Mouse (Mus musculus): Measurements from ENCODE around the gene Zmynd8. TPM values are rescaled to one million over a fixed set of nuclear protein-coding genes. Genes with fewer than 3 reads are reported as not detected.
A peak's percentile ranks its signal among the peaks of the same experiment; 100 is the strongest.

The Zmynd8 gene
- polyA plus RNA-seq, 1 experiment from 2014 or later = 47.6 TPM

DNA sequence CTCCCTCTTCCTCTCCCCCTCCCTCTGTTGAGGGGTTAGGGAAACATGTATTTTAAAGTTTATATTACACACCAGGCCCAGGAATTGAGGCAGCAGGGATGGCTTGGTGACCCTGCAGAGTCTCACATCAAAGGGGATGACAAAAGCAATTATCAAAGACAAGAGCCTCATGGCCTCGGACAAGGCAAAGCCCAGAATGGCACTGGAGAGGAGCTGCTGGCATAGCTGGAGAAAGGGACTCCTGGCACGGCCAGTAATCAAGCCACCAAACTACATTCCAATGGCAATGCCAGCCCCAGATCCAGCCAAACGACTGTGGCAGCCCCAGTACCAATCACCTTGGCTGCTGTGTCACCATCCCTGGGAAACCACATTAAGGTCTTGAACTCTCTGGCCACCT lies 26.3 kb upstream of the Zmynd8 start:
- no peak overlapping the region for H3K27ac ChIP-seq (ENCODE audit: low read depth, low read length)
- no peak for ATAC-seq (replicated peaks; ENCODE audit: insufficient number of reproducible peaks, low FRiP score, low TSS enrichment)

DNA sequence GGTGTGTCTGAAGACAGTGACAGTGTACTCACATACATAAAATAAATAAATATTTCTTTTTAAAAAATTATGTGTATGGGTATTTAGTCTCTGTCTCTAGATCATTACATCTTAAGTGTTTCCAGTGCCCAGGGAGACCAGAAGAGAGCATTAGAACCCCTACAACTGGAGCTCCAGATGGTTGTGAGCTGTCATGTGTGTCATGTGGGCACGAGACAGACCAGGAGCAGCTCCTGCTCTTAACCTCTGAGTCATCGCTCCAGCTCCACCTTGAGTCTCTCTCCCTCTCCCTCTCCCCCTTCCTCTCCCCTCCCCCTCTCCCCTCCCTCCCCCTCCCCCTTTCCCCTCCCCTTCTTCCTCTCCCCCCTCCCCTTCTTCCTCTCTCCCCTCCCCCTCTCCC lies 25.9 kb upstream of the Zmynd8 start:
- no peak for ATAC-seq (replicated peaks; ENCODE audit: insufficient number of reproducible peaks, low FRiP score, low TSS enrichment)
- Histone ChIP-seq H3K4me2 (no peak overlapping the region), H3K4me1 (ENCODE audit: control insufficient read depth, insufficient read depth, low read length) (peaks cover 6% of the 10 kb centered on the region; the same call in 1 of the 2 replicates), H3K27ac (ENCODE audit: low read depth, low read length) (no peak overlapping the region), H3K9me3 (replicated peaks; ENCODE audit: control insufficient read depth, low read length) (no peaks in the 10 kb centered on the region; the same call in 1 of the 2 replicates), H3K36me3 (ENCODE audit: control insufficient read depth, insufficient read depth, low read length) (no peaks in the 10 kb centered on the region), H3K4me3 (ENCODE audit: low read depth, low read length) (no peak overlapping the region), H3K27me3 (ENCODE audit: control insufficient read depth, insufficient read depth, low read length) (no peaks in the 10 kb centered on the region), H3K9ac (ENCODE audit: low read depth, low read length) (no peak overlapping the region)
- 43% methylated on average over 2 of the region's 2 CpGs for WGBS (ENCODE audit: insufficient replicate concordance)

More for the DNA sequence above, 26.3 kb upstream of the Zmynd8 start:
- H3K9me3 ChIP-seq (replicated peaks; ENCODE audit: control insufficient read depth, low read length) = no peaks in the 10 kb centered on the region; the same call in 1 of the 2 replicates
- 32% methylated on average over 3 of the region's 3 CpGs for WGBS (ENCODE audit: insufficient replicate concordance)
- H3K36me3 ChIP-seq (ENCODE audit: control insufficient read depth, insufficient read depth, low read length) = no peaks in the 10 kb centered on the region
- H3K4me1 ChIP-seq (ENCODE audit: control insufficient read depth, insufficient read depth, low read length) = peaks cover 6% of the 10 kb centered on the region; the same call in 1 of the 2 replicates
- no peak overlapping the region for H3K9ac ChIP-seq (ENCODE audit: low read depth, low read length)
- H3K4me3 ChIP-seq (ENCODE audit: low read depth, low read length) = no peak overlapping the region
- H3K27me3 ChIP-seq (ENCODE audit: control insufficient read depth, insufficient read depth, low read length) = no peaks in the 10 kb centered on the region
- H3K4me2 ChIP-seq = no peak overlapping the region

DNA sequence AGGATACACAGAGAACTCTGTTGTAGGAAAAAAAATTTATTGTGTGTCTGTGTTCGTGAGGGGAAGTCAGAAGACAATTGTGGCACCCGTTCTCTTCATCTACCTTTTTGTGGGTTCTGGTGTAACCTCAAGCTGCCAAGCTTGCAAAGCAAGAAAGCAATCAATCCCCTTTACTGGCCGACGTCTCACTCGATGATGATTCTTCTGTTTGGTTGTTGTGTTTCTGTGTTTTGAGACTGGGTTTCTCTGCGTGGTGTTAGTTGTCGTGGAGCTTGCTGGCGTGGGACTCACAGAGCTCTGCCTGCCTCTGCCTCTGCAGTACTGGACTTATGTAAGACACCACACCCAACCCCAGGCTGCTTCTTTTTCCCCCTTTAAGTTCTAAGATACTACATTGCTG lies 24.9 kb upstream of the Zmynd8 start:
- no peaks in the 10 kb centered on the region for H3K27me3 ChIP-seq (ENCODE audit: control insufficient read depth, insufficient read depth, low read length)
- no peak overlapping the region for H3K4me2 ChIP-seq
- peaks cover 6% of the 10 kb centered on the region; the same call in 1 of the 2 replicates for H3K4me1 ChIP-seq (ENCODE audit: control insufficient read depth, insufficient read depth, low read length)
- no peak overlapping the region for H3K4me3 ChIP-seq (ENCODE audit: low read depth, low read length)
- WGBS (ENCODE audit: insufficient replicate concordance) = 86% methylated on average over 8 of the region's 8 CpGs
- no peak for ATAC-seq (replicated peaks; ENCODE audit: insufficient number of reproducible peaks, low FRiP score, low TSS enrichment)
- H3K27ac ChIP-seq (ENCODE audit: low read depth, low read length) = no peak overlapping the region
- H3K9ac ChIP-seq (ENCODE audit: low read depth, low read length) = no peak overlapping the region
- no peaks in the 10 kb centered on the region; the same call in 1 of the 2 replicates for H3K9me3 ChIP-seq (replicated peaks; ENCODE audit: control insufficient read depth, low read length)
- H3K36me3 ChIP-seq (ENCODE audit: control insufficient read depth, insufficient read depth, low read length) = no peaks in the 10 kb centered on the region

DNA sequence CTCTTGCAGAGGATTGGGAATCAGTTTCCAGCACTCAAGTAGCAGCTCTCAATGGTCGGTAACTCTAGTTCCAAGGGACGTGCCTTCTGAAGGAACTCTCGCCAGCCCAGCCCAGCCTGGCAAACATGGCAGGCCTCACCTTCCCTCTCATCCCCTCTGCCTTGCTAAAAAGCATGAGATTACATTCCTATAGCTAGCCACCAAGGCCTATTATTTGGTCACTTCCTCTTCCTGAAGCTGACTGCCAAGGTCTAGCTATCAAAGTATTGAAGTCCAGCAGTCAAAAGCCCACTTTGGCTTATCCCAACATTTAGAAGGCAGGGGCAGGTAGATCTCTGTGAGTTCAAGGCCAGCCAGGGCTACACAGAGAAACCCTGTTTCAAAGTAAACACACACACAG lies 24.2 kb upstream of the Zmynd8 start:
- 85% methylated on average over 3 of the region's 3 CpGs for WGBS (ENCODE audit: insufficient replicate concordance)
- H3K9me3 ChIP-seq (replicated peaks; ENCODE audit: control insufficient read depth, low read length) = no peaks in the 10 kb centered on the region; the same call in 1 of the 2 replicates
- no peaks in the 10 kb centered on the region for H3K27me3 ChIP-seq (ENCODE audit: control insufficient read depth, insufficient read depth, low read length)
- ATAC-seq (replicated peaks; ENCODE audit: insufficient number of reproducible peaks, low FRiP score, low TSS enrichment) = no peak
- H3K9ac ChIP-seq (ENCODE audit: low read depth, low read length) = no peak overlapping the region
- H3K4me2 ChIP-seq = no peak overlapping the region
- no peak overlapping the region for H3K4me3 ChIP-seq (ENCODE audit: low read depth, low read length)
- peaks cover 6% of the 10 kb centered on the region; the same call in 1 of the 2 replicates for H3K4me1 ChIP-seq (ENCODE audit: control insufficient read depth, insufficient read depth, low read length)
- H3K36me3 ChIP-seq (ENCODE audit: control insufficient read depth, insufficient read depth, low read length) = no peaks in the 10 kb centered on the region
- no peak overlapping the region for H3K27ac ChIP-seq (ENCODE audit: low read depth, low read length)

DNA sequence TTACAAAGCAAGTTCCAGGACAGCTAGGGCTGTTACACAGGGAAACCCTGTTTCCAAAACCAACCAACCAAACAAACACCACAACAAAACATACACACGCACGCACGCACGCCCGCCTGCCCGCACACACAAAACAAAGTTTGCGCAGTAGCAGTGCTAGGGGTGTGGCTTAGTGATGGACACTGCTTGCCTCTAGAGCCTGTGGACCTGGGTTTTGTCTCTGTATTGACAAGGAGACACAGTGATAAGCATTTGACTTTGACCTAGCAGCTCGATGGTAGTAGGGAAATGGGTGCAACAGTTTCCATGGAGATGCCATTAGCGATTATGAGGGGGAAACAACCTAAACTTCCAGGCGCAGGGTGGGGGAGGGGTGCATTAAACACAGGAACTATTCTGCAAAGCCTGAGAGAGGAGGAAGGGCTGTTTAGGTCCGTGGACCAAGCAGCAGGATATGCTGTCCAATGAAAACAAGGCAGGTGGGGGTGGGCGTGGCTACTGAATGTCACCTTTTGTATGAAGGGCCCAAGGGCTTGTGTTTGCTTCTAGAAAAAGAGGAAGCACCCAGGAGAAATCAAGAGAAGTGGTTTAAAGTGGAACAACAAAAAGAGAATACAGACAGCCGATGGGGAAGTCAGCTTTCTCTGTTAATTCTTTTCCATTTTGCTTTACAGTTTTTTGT lies 23.4 kb upstream of the Zmynd8 start:
- no peaks in the 10 kb centered on the region for H3K27me3 ChIP-seq (ENCODE audit: control insufficient read depth, insufficient read depth, low read length)
- no peak overlapping the region for H3K9ac ChIP-seq (ENCODE audit: low read depth, low read length)
- no peak for ATAC-seq (replicated peaks; ENCODE audit: insufficient number of reproducible peaks, low FRiP score, low TSS enrichment)
- no peak overlapping the region for H3K27ac ChIP-seq (ENCODE audit: low read depth, low read length)
- H3K4me2 ChIP-seq = no peak overlapping the region
- H3K9me3 ChIP-seq (replicated peaks; ENCODE audit: control insufficient read depth, low read length) = no peaks in the 10 kb centered on the region
- WGBS (ENCODE audit: insufficient replicate concordance) = 52% methylated on average over 13 of the region's 13 CpGs
- H3K4me1 ChIP-seq (ENCODE audit: control insufficient read depth, insufficient read depth, low read length) = peaks cover 6% of the 10 kb centered on the region; the same call in 1 of the 2 replicates
- H3K36me3 ChIP-seq (ENCODE audit: control insufficient read depth, insufficient read depth, low read length) = no peaks in the 10 kb centered on the region
- H3K4me3 ChIP-seq (ENCODE audit: low read depth, low read length) = no peak overlapping the region

DNA sequence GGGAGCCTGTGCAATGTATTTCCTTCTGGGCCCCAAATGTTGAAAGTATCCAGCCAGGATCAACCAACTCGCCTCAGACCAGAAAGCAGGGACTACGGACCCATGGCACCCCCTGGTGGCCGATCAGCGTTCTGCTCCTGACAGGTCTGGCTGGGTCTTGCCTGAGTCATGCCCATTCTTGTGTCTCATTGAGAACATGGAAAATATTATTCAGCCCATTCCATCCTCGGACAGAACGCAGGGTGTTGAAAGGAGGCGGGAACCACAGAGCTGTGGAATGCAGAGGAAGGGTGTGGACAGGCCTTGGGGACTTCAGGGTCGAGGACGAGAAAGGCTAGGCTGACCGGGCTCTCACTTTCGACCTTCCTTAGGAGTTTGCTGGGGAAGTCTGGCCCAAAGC lies 15.5 kb upstream of the Zmynd8 start:
- H3K9me3 ChIP-seq (replicated peaks; ENCODE audit: control insufficient read depth, low read length) = no peaks in the 10 kb centered on the region
- H3K27ac ChIP-seq (ENCODE audit: low read depth, low read length) = peak overlapping the region; percentile 70
- peaks cover 6% of the 10 kb centered on the region; the same call in 1 of the 2 replicates for H3K4me1 ChIP-seq (ENCODE audit: control insufficient read depth, insufficient read depth, low read length)
- no peak overlapping the region for H3K4me3 ChIP-seq (ENCODE audit: low read depth, low read length)
- no peaks in the 10 kb centered on the region for H3K27me3 ChIP-seq (ENCODE audit: control insufficient read depth, insufficient read depth, low read length)
- peak overlapping the region; percentile 31 for H3K4me2 ChIP-seq
- H3K36me3 ChIP-seq (ENCODE audit: control insufficient read depth, insufficient read depth, low read length) = no peaks in the 10 kb centered on the region
- WGBS (ENCODE audit: insufficient replicate concordance) = 7% methylated on average over 11 of the region's 11 CpGs
- H3K9ac ChIP-seq (ENCODE audit: low read depth, low read length) = no peak overlapping the region
- ATAC-seq (replicated peaks; ENCODE audit: insufficient number of reproducible peaks, low FRiP score, low TSS enrichment) = peak; percentile 90

DNA sequence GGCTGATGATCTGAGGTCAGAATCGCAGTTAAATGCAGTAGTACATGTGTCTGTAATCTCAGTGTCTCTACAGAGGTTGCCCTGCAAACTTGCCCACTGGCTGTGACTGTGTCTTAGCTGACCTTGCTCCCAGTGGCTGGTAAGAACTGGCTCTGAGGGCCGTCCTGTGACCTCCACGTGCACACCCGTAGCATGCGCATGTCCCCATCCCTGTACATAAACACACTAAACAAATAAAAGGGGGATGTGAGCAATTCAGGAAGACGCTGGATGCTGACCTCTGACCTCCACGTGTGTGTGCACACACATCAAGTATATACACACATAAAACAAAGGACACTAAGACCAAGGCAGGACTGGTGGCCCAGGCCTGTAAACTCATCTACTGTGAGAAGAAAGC lies 14.3 kb upstream of the Zmynd8 start:
- no peak overlapping the region for H3K9ac ChIP-seq (ENCODE audit: low read depth, low read length)
- no peak overlapping the region for H3K4me3 ChIP-seq (ENCODE audit: low read depth, low read length)
- no peaks in the 10 kb centered on the region for H3K9me3 ChIP-seq (replicated peaks; ENCODE audit: control insufficient read depth, low read length)
- ATAC-seq (replicated peaks; ENCODE audit: insufficient number of reproducible peaks, low FRiP score, low TSS enrichment) = no peak
- no peak overlapping the region for H3K4me2 ChIP-seq
- H3K36me3 ChIP-seq (ENCODE audit: control insufficient read depth, insufficient read depth, low read length) = no peaks in the 10 kb centered on the region
- WGBS (ENCODE audit: insufficient replicate concordance) = 68% methylated on average over 7 of the region's 7 CpGs
- peaks cover 6% of the 10 kb centered on the region; the same call in 1 of the 2 replicates for H3K4me1 ChIP-seq (ENCODE audit: control insufficient read depth, insufficient read depth, low read length)
- no peak overlapping the region for H3K27ac ChIP-seq (ENCODE audit: low read depth, low read length)
- no peaks in the 10 kb centered on the region for H3K27me3 ChIP-seq (ENCODE audit: control insufficient read depth, insufficient read depth, low read length)

DNA sequence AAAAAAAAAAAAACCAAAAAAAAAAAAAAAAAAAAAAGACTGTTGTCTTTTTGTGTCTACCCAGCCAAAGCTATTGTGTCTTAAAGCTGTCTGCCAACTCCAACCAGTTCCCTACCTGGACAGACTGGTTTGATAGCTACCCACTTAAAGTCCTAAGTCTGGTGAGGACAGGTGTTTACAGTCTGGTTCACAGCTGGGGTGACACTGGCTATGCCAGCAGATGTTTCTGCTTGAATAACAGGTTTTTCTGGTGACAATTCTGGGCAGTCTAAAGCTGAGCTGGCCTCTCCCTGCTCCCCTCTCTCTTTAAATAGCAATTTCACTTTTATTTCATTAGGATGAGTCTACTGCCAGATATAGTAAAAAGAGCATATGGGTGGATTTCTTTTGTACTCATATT lies 10.9 kb upstream of the Zmynd8 start:
- Histone ChIP-seq H3K4me2 (no peak overlapping the region), H3K9me3 (replicated peaks; ENCODE audit: control insufficient read depth, low read length) (no peaks in the 10 kb centered on the region), H3K9ac (ENCODE audit: low read depth, low read length) (no peak overlapping the region), H3K36me3 (ENCODE audit: control insufficient read depth, insufficient read depth, low read length) (no peaks in the 10 kb centered on the region), H3K27me3 (ENCODE audit: control insufficient read depth, insufficient read depth, low read length) (no peaks in the 10 kb centered on the region), H3K4me1 (ENCODE audit: control insufficient read depth, insufficient read depth, low read length) (peaks cover 22% of the 10 kb centered on the region), H3K27ac (ENCODE audit: low read depth, low read length) (no peak overlapping the region), H3K4me3 (ENCODE audit: low read depth, low read length) (no peak overlapping the region)
- no peak for ATAC-seq (replicated peaks; ENCODE audit: insufficient number of reproducible peaks, low FRiP score, low TSS enrichment)

DNA sequence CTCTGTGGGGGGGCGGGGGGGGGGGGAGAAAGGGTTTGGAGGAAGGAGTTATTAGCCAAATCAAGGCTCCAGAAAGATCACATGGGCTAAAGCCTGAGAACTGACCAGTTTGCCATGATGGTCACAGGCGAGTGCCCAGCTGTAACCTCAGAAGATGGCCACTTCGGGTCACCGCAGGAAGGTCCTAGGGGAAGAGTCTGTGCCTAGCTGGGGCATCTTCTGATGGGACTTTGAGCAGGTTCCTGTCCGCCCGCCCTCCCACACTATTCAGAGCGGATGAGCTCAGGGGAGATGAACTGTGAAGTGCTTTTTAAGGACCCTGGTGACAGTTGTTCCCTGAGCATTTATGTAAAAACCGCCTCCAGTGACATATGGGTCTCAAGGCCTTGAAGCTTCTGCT lies 8.4 kb upstream of the Zmynd8 start:
- no peak overlapping the region; the same call in 1 of the 2 replicates for H3K27ac ChIP-seq (ENCODE audit: low read depth, low read length)
- no peak overlapping the region for H3K9ac ChIP-seq (ENCODE audit: low read depth, low read length)
- H3K27me3 ChIP-seq (ENCODE audit: control insufficient read depth, insufficient read depth, low read length) = no peaks in the 10 kb centered on the region
- H3K4me2 ChIP-seq = no peak overlapping the region
- peaks cover 21% of the 10 kb centered on the region for H3K4me1 ChIP-seq (ENCODE audit: control insufficient read depth, insufficient read depth, low read length)
- ATAC-seq (replicated peaks; ENCODE audit: insufficient number of reproducible peaks, low FRiP score, low TSS enrichment) = no peak
- H3K9me3 ChIP-seq (replicated peaks; ENCODE audit: control insufficient read depth, low read length) = no peaks in the 10 kb centered on the region
- WGBS (ENCODE audit: insufficient replicate concordance) = 58% methylated on average over 7 of the region's 8 CpGs
- no peak overlapping the region for H3K4me3 ChIP-seq (ENCODE audit: low read depth, low read length)
- H3K36me3 ChIP-seq (ENCODE audit: control insufficient read depth, insufficient read depth, low read length) = no peaks in the 10 kb centered on the region
